In genomic region chr8:34484551-34485335, GRCm38 (mm10) we compare ENCODE assay signal across 8 mouse cellular contexts.
DNase-seq lines count a peak whose midpoint lies in the region; ATAC-seq lines count a peak whose summit lies in the region.

No protein-coding gene starts in this region.

- H3K4me2 ChIP-seq in neural tube, embryonic 13.5 days: no peak overlapping the region

- WGBS in neural tube, embryonic 13.5 days: 63% methylated on average over 6 of the region's 6 CpGs

- H3K27ac ChIP-seq in neural tube, embryonic 13.5 days (replicated peaks): no peak overlapping the region

- H3K4me3 ChIP-seq in neural tube, embryonic 13.5 days: no peak overlapping the region

- peaks cover 7% of the 10 kb centered on the region for H3K4me1 ChIP-seq in neural tube, embryonic 13.5 days (replicated peaks)

- no peak overlapping the region for H3K9ac ChIP-seq in neural tube, embryonic 13.5 days

- H3K9me3 ChIP-seq in neural tube, embryonic 13.5 days: no peaks in the 10 kb centered on the region

- DNase-seq in testis, postnatal 10 days (ENCODE audit: low spot score): peak; percentile 48
- no peak for DNase-seq in testis, postnatal 14 days (ENCODE audit: low spot score)
- peak; percentile 82 for DNase-seq in adipocyte (ENCODE audit: low spot score)
- peak; percentile 88 for DNase-seq in embryo, embryonic 11 days
- peak; percentile 90 for DNase-seq in induced T-regulatory cell, adult 2 months (ENCODE audit: low read depth)
- DNase-seq in left cerebral cortex, postnatal 14 days (ENCODE audit: low spot score in 2 of 2): peak; percentile 74 to 78
- DNase-seq in ovary, postnatal 10 days (ENCODE audit: low spot score): no peak

- H3K36me3 ChIP-seq in neural tube, embryonic 13.5 days: no peaks in the 10 kb centered on the region

- intact Hi-C loops in left cerebral cortex, postnatal 14 days (cut with DNase I): loop anchor here (5.0 to 10.0 kb wide), 2 partner anchors 300 to 333 kb away; no protein-coding TSS in a partner anchor

- no peaks in the 10 kb centered on the region; the same call in 1 of the 2 replicates for H3K27me3 ChIP-seq in neural tube, embryonic 13.5 days

- peak; percentile 67; the same call in 1 of the 2 replicates for ATAC-seq in neural tube, embryonic 13.5 days (ENCODE audit: low read depth)

Comparison
In these comparisons a context has a peak if more than half of its experiments do, and no peak if none do; other contexts are left out.
1. DNase-seq: peak in testis, postnatal 10 days (single experiment), adipocyte (single experiment), embryo, embryonic 11 days (single experiment), induced T-regulatory cell, adult 2 months (single experiment) and left cerebral cortex, postnatal 14 days (2 of 2); none in testis, postnatal 14 days (single experiment) and ovary, postnatal 10 days (single experiment).